Mouse (Mus musculus) hindbrain, embryonic 14.5 days (tissue): Measurements from ENCODE around the gene Mctp2. TPM values are rescaled to one million over a fixed set of nuclear protein-coding genes. Genes with fewer than 3 reads are reported as not detected.

Experiments used
- ATAC-seq: fragments of 200-750 bp; cut with Nextera tagmentation; 2 replicates; pipeline ENCODE4 v1.8.0; 2017; ENCODE audit warnings: moderate number of reproducible peaks, mild to moderate bottlenecking, moderate TSS enrichment, moderate library complexity; ENCODE audit not compliant: low FRiP score
- DNase-seq: peaks from one replicate; pipeline ENCODE4 v3.0.0-alpha.2; 2015; ENCODE audit warnings: low spot score
- H3K27ac ChIP-seq: fragments of 300-500 bp; sonication (generic); 2 replicates; pipeline ENCODE4 v1.5.1; 2014; ENCODE audit warnings: mild to moderate bottlenecking, moderate library complexity
- H3K27me3 ChIP-seq: fragments of 300-500 bp; sonication (generic); 2 replicates; pipeline ENCODE4 v1.6.1; 2014; ENCODE audit warnings: mild to moderate bottlenecking, low read length, mixed read lengths; ENCODE audit not compliant: control insufficient read depth, insufficient read depth
- H3K36me3 ChIP-seq: fragments of 300-500 bp; sonication (generic); replicated peaks from 2 replicates; pipeline ENCODE4 v1.6.1; 2014; ENCODE audit not compliant: control insufficient read depth, insufficient read depth
- H3K4me1 ChIP-seq: fragments of 300-500 bp; sonication (generic); replicated peaks from 2 replicates; pipeline ENCODE4 v1.6.1; 2014; ENCODE audit warnings: antibody characterized with exemption, low read length, mixed read lengths; ENCODE audit not compliant: control insufficient read depth, insufficient read depth
- H3K4me2 ChIP-seq: fragments of 300-500 bp; sonication (generic); replicated peaks from 2 replicates; pipeline ENCODE4 v1.6.1; 2014; ENCODE audit warnings: mild to moderate bottlenecking, moderate library complexity
- H3K4me3 ChIP-seq: fragments of 300-500 bp; sonication (generic); replicated peaks from 2 replicates; pipeline ENCODE4 v1.5.1; 2014; ENCODE audit warnings: mild to moderate bottlenecking, low read length
- H3K9ac ChIP-seq: fragments of 300-500 bp; sonication (generic); 2 replicates; pipeline ENCODE4 v1.6.1; 2014
- H3K9me3 ChIP-seq: fragments of 300-500 bp; sonication (generic); 2 replicates; pipeline ENCODE4 v1.6.1; 2016; ENCODE audit warnings: low read length; ENCODE audit not compliant: control insufficient read depth
- WGBS: fragments of 180-500 bp; shearing (Covaris S2); extraction: QIAGEN DNeasy Blood & Tissue Kit; methylation state at CpG from one replicate; pipeline ENCODE4 v1.1.7; 2014; 5-methylcytosine and 5-hydroxymethylcytosine counted together
- polyA plus RNA-seq: library from polyadenylated mRNA; unstranded; fragments of >200 nt; fragmentation: Nextera tagmentation; extraction: Ambion mirVana; gene quantifications from 2 replicates; pipeline ENCODE4 v1.2.1, GENCODE M21; 2014

The Mctp2 gene
- polyA plus RNA-seq, 1 experiment from 2014 or later, result 0.74 TPM

- Histone ChIP-seq H3K9ac (no peak overlapping the region), H3K36me3 (no peaks in the 10 kb centered on the region), H3K4me2 (no peak overlapping the region), H3K4me3 (no peak overlapping the region), H3K9me3 (no peaks in the 10 kb centered on the region), H3K27ac (no peak overlapping the region), H3K27me3 (no peaks in the 10 kb centered on the region), H3K4me1 (no peaks in the 10 kb centered on the region)
- DNase-seq (no peak), ATAC-seq (no peak)
- 57% methylated on average over 4 of the region's 4 CpGs for WGBS
These were observed 12.4 kb downstream of the Mctp2 start for GRCm38 (mm10) chr7:72293784-72294538.

GRCm38 (mm10) chr7:72292232-72292913, 14.0 kb downstream of the Mctp2 start:
- Histone ChIP-seq H3K27ac (no peak overlapping the region), H3K27me3 (no peaks in the 10 kb centered on the region), H3K36me3 (no peaks in the 10 kb centered on the region), H3K4me3 (no peak overlapping the region), H3K4me1 (no peaks in the 10 kb centered on the region), H3K9ac (no peak overlapping the region), H3K4me2 (no peak overlapping the region), H3K9me3 (no peaks in the 10 kb centered on the region)
- DNase-seq (no peak), ATAC-seq (no peak)
- 90% methylated on average over 8 of the region's 8 CpGs for WGBS

GRCm38 (mm10) chr7:72280721-72281120, 25.7 kb downstream of the Mctp2 start:
- Histone ChIP-seq H3K4me3 (no peak overlapping the region), H3K4me2 (no peak overlapping the region), H3K27me3 (no peaks in the 10 kb centered on the region), H3K36me3 (no peaks in the 10 kb centered on the region), H3K4me1 (no peaks in the 10 kb centered on the region), H3K9ac (no peak overlapping the region), H3K9me3 (no peaks in the 10 kb centered on the region), H3K27ac (no peak overlapping the region)
- 75% methylated on average over 3 of the region's 3 CpGs for WGBS
- DNase-seq (no peak), ATAC-seq (no peak)

GRCm38 (mm10) chr7:72278412-72278811, 28.0 kb downstream of the Mctp2 start:
- H3K4me3 ChIP-seq, result no peak overlapping the region
- WGBS, result 85% methylated on average over 2 of the region's 2 CpGs
- no peaks in the 10 kb centered on the region for H3K9me3 ChIP-seq
- H3K27me3 ChIP-seq, result no peaks in the 10 kb centered on the region
- ATAC-seq (no peak), DNase-seq (no peak)
- H3K9ac ChIP-seq, result no peak overlapping the region
- no peak overlapping the region for H3K27ac ChIP-seq
- no peak overlapping the region for H3K4me2 ChIP-seq
- H3K36me3 ChIP-seq, result no peaks in the 10 kb centered on the region
- H3K4me1 ChIP-seq, result no peaks in the 10 kb centered on the region

GRCm38 (mm10) chr7:72275513-72275912, 30.9 kb downstream of the Mctp2 start:
- Histone ChIP-seq H3K9me3 (no peaks in the 10 kb centered on the region), H3K27ac (no peak overlapping the region), H3K4me2 (no peak overlapping the region), H3K9ac (no peak overlapping the region), H3K4me3 (no peak overlapping the region), H3K27me3 (no peaks in the 10 kb centered on the region), H3K36me3 (no peaks in the 10 kb centered on the region), H3K4me1 (no peaks in the 10 kb centered on the region)
- 88% methylated on average over 5 of the region's 5 CpGs for WGBS
- no peak for ATAC-seq
- DNase-seq, result no peak

- no peaks in the 10 kb centered on the region for H3K27me3 ChIP-seq
These were observed 34.9 kb downstream of the Mctp2 start for GRCm38 (mm10) chr7:72271546-72271945.

GRCm38 (mm10) chr7:72269994-72270393, 36.4 kb downstream of the Mctp2 start:
- Histone ChIP-seq H3K9me3 (no peaks in the 10 kb centered on the region), H3K4me3 (no peak overlapping the region), H3K36me3 (no peaks in the 10 kb centered on the region), H3K27me3 (no peaks in the 10 kb centered on the region), H3K9ac (no peak overlapping the region), H3K27ac (no peak overlapping the region), H3K4me2 (no peak overlapping the region), H3K4me1 (no peaks in the 10 kb centered on the region)
- ATAC-seq, result no peak
- DNase-seq, result no peak
- 88% methylated on average over 6 of the region's 6 CpGs for WGBS

More at GRCm38 (mm10) chr7:72271546-72271945, 34.9 kb downstream of the Mctp2 start:
- Histone ChIP-seq H3K27ac (no peak overlapping the region), H3K4me2 (no peak overlapping the region), H3K4me3 (no peak overlapping the region), H3K9ac (no peak overlapping the region), H3K9me3 (no peaks in the 10 kb centered on the region), H3K4me1 (no peaks in the 10 kb centered on the region), H3K36me3 (no peaks in the 10 kb centered on the region)
- DNase-seq (no peak), ATAC-seq (no peak)
- 88% methylated on average over 6 of the region's 6 CpGs for WGBS

GRCm38 (mm10) chr7:72260766-72261655, 45.4 kb downstream of the Mctp2 start:
- ATAC-seq (no peak), DNase-seq (no peak)
- WGBS, result 94% methylated on average over 8 of the region's 8 CpGs

GRCm38 (mm10) chr7:72259045-72259444, 47.4 kb downstream of the Mctp2 start:
- H3K27me3 ChIP-seq, result no peaks in the 10 kb centered on the region
- H3K36me3 ChIP-seq, result no peaks in the 10 kb centered on the region
- no peaks in the 10 kb centered on the region for H3K9me3 ChIP-seq
- no peak for ATAC-seq
- H3K4me2 ChIP-seq, result no peak overlapping the region
- WGBS, result 91% methylated on average over 10 of the region's 10 CpGs
- no peak overlapping the region for H3K9ac ChIP-seq
- H3K27ac ChIP-seq, result no peak overlapping the region
- H3K4me1 ChIP-seq, result no peaks in the 10 kb centered on the region
- no peak overlapping the region for H3K4me3 ChIP-seq
- DNase-seq, result no peak

More at GRCm38 (mm10) chr7:72260766-72261655, 45.4 kb downstream of the Mctp2 start:
- Histone ChIP-seq H3K4me1 (no peaks in the 10 kb centered on the region), H3K4me3 (no peak overlapping the region), H3K9ac (no peak overlapping the region), H3K36me3 (no peaks in the 10 kb centered on the region), H3K27me3 (no peaks in the 10 kb centered on the region), H3K27ac (no peak overlapping the region), H3K4me2 (no peak overlapping the region), H3K9me3 (no peaks in the 10 kb centered on the region)
